In genomic region chr7:16980348-16980747, GRCm38 (mm10) we compare ENCODE assay signal across 9 mouse cellular contexts. TPM values are rescaled to one million over a fixed set of nuclear protein-coding genes. Genes with fewer than 3 reads are reported as not detected.
A peak's percentile ranks its signal among the peaks of the same experiment; 100 is the strongest.
DNase-seq lines count a peak whose midpoint lies in the region; ATAC-seq and TF ChIP-seq lines count a peak whose summit lies in the region.
"Had no signal": no experiment of that assay in that cellular context is flagged by ENCODE, and none has a peak within 500 bp of the region (broad histone marks: within the 10 kb centered on the region; RNA-seq: fewer than 3 reads in every experiment).

No protein-coding gene starts in this region.

- TF ChIP-seq CTCF in cerebellum, adult 2 months (IDR thresholded peaks at IDR 0.05; ENCODE audit: borderline replicate concordance, insufficient read depth, low read depth, low read length) = no peak

- 8% methylated on average over 12 of the region's 12 CpGs for WGBS in cerebellum, adult 2 months
- WGBS in intestine, embryonic 16.5 days = under 1% methylated on average over 12 of the region's 12 CpGs

- H3K9ac ChIP-seq in intestine, embryonic 16.5 days (ENCODE audit: low read depth, low read length) = peak overlapping the region; percentile 50

- peak; percentile 25 to 45 for DNase-seq in cerebellum, adult 2 months
- no peak for DNase-seq in cerebellum, adult 11-12 months
- peak; percentile 50 to 53 for DNase-seq in spleen, postnatal 36 days (ENCODE audit: low spot score in 2 of 2)
- DNase-seq in spleen, postnatal 14 days (ENCODE audit: low spot score in 2 of 2) = no peak
- peak; percentile 66 for DNase-seq in forelimb bud, embryonic 11.5 days (ENCODE audit: low read depth, low spot score)
- peak; percentile 56 to 66 for DNase-seq in lung, postnatal 4 days
- peak; percentile 59 for DNase-seq in testis, postnatal 10 days (ENCODE audit: low spot score)

- peak; percentile 79 for ATAC-seq in intestine, embryonic 16.5 days
- ATAC-seq: Patski had no signal

- peak overlapping the region; percentile 46 for H3K4me2 ChIP-seq in intestine, embryonic 16.5 days (ENCODE audit: low read depth, low read length)

- peak overlapping the region; percentile 61 for H3K27ac ChIP-seq in cerebellum, adult 2 months (ENCODE audit: insufficient read depth, low read length)
- H3K27ac ChIP-seq in intestine, embryonic 16.5 days (ENCODE audit: low read length) = peak overlapping the region; percentile 71

- H3K36me3 ChIP-seq in intestine, embryonic 16.5 days (ENCODE audit: control insufficient read depth, insufficient read depth, low read length) = no peaks in the 10 kb centered on the region

- no peaks in the 10 kb centered on the region for H3K27me3 ChIP-seq in cerebellum, adult 2 months (ENCODE audit: control insufficient read depth, insufficient read depth, low read length)
- no peaks in the 10 kb centered on the region for H3K27me3 ChIP-seq in intestine, embryonic 16.5 days (replicated peaks; ENCODE audit: control insufficient read depth, insufficient read depth, low read length)

- H3K4me1 ChIP-seq in cerebellum, adult 2 months (ENCODE audit: control insufficient read depth, insufficient read depth, low read length) = peaks cover 16% of the 10 kb centered on the region
- peaks cover 7% of the 10 kb centered on the region; the same call in 1 of the 2 replicates for H3K4me1 ChIP-seq in intestine, embryonic 16.5 days (ENCODE audit: control insufficient read depth, insufficient read depth, low read length)

- H3K4me3 ChIP-seq in cerebellum, adult 2 months (replicated peaks; ENCODE audit: insufficient read depth, low read depth, low read length) = peak overlapping the region; percentile 58
- peak overlapping the region; percentile 31 for H3K4me3 ChIP-seq in intestine, embryonic 16.5 days (ENCODE audit: low read length)

- H3K9me3 ChIP-seq in intestine, embryonic 16.5 days (ENCODE audit: control insufficient read depth, low read length) = no peaks in the 10 kb centered on the region

- no peak for TF ChIP-seq POLR2A in cerebellum, adult 2 months (IDR thresholded peaks at IDR 0.05; ENCODE audit: borderline replicate concordance, insufficient read depth, low read length)

RNA-seq across cellular contexts. Expression of gene Gm42372, which starts 2.5 kb away (rescaled TPM):
- 33.2 and 34.4 TPM in 2 replicates for polyA plus RNA-seq in cerebellum, adult 2 months (2012; rRNA removed)
- 0.23 and 0.32 TPM in 2 replicates for polyA plus RNA-seq in intestine, embryonic 16.5 days (2015; fragmentation: Nextera tagmentation; extraction: Ambion mirVana)

RNA-seq across cellular contexts. Expression of gene Ccdc8, which starts 12.2 kb away (rescaled TPM):
- polyA plus RNA-seq in cerebellum, adult 2 months (2012; rRNA removed) = 0.87 and 1.2 TPM in 2 replicates
- 32.6 and 35.6 TPM in 2 replicates for polyA plus RNA-seq in intestine, embryonic 16.5 days (2015; fragmentation: Nextera tagmentation; extraction: Ambion mirVana)

RNA-seq across cellular contexts. Expression of gene Pnmal1, which starts 20.9 kb away (rescaled TPM):
- 27.4 and 29.9 TPM in 2 replicates for polyA plus RNA-seq in cerebellum, adult 2 months (2012; rRNA removed)
- polyA plus RNA-seq in intestine, embryonic 16.5 days (2015; fragmentation: Nextera tagmentation; extraction: Ambion mirVana) = 2.7 and 2.9 TPM in 2 replicates
- polyA plus RNA-seq: Patski had no signal

RNA-seq across cellular contexts. Expression of gene Pnmal2, which starts 35.9 kb away (rescaled TPM):
- polyA plus RNA-seq in cerebellum, adult 2 months (2012; rRNA removed) = 135 and 136 TPM in 2 replicates
- 4.9 and 5.4 TPM in 2 replicates for polyA plus RNA-seq in intestine, embryonic 16.5 days (2015; fragmentation: Nextera tagmentation; extraction: Ambion mirVana)

RNA-seq across cellular contexts. Expression of gene Ppp5c, which starts 47.4 kb away (rescaled TPM):
- 306 and 336 TPM in 2 replicates for polyA plus RNA-seq in cerebellum, adult 2 months (2012; rRNA removed)
- 83.7 and 88.3 TPM in 2 replicates for polyA plus RNA-seq in intestine, embryonic 16.5 days (2015; fragmentation: Nextera tagmentation; extraction: Ambion mirVana)

Comparison
In these comparisons a context has a peak if more than half of its experiments do, and no peak if none do; other contexts are left out.
1. DNase-seq: peak in cerebellum, adult 2 months (2 of 2), spleen, postnatal 36 days (2 of 2), forelimb bud, embryonic 11.5 days (single experiment), lung, postnatal 4 days (2 of 2) and testis, postnatal 10 days (single experiment); none in cerebellum, adult 11-12 months (single experiment) and spleen, postnatal 14 days (0 of 2).
2. RNA of gene Gm42372, which starts 2.5 kb away (polyA plus RNA-seq): 33.2 to 34.4 TPM in cerebellum, adult 2 months; 0.23 to 0.32 TPM in intestine, embryonic 16.5 days; every median in the first group is over 10 times any median in the second.
3. RNA of gene Ccdc8, which starts 12.2 kb away (polyA plus RNA-seq): 32.6 to 35.6 TPM in intestine, embryonic 16.5 days; 0.87 to 1.2 TPM in cerebellum, adult 2 months; every median in the first group is over 10 times any median in the second.